Mouse (Mus musculus) kidney, adult 2 months (tissue): Measurements from ENCODE around the gene Slc7a11. TPM values are rescaled to one million over a fixed set of nuclear protein-coding genes. Genes with fewer than 3 reads are reported as not detected.

Experiments
- DNase-seq: peaks from one replicate; pipeline ENCODE4 v3.0.0; 2021
- H3K27ac ChIP-seq: fragments of 200-500 bp; 2 replicates; pipeline ENCODE4 v1.5.1; 2012; ENCODE audit warnings: low read depth, low read length, control low read depth, inconsistent platforms; ENCODE audit not compliant: insufficient read depth
- H3K27me3 ChIP-seq: fragments of 200-500 bp; replicated peaks from 2 replicates; pipeline ENCODE4 v1.6.1; 2012; ENCODE audit warnings: mild to moderate bottlenecking, moderate library complexity, low read length, inconsistent platforms; ENCODE audit not compliant: control insufficient read depth, insufficient read depth
- H3K36me3 ChIP-seq: fragments of 200-500 bp; 2 replicates; pipeline ENCODE4 v1.6.1; 2012; ENCODE audit warnings: mild to moderate bottlenecking, moderate library complexity, low read length, inconsistent platforms; ENCODE audit not compliant: control insufficient read depth, insufficient read depth
- H3K4me1 ChIP-seq: fragments of 200-500 bp; 2 replicates; pipeline ENCODE4 v1.6.1; 2011; ENCODE audit warnings: low read length; ENCODE audit not compliant: control insufficient read depth, insufficient read depth
- H3K4me3 ChIP-seq: fragments of 200-500 bp; 2 replicates; pipeline ENCODE4 v1.5.1; 2011; ENCODE audit warnings: mild to moderate bottlenecking, low read depth, low read length, control low read depth; ENCODE audit not compliant: insufficient read depth
- CTCF ChIP-seq: fragments of 200-500 bp; conservative IDR thresholded peaks from 2 replicates; pipeline ENCODE4 v1.5.1; 2011; ENCODE audit warnings: low read depth, mild to moderate bottlenecking, control low read depth, low read length, moderate library complexity, mixed read lengths; ENCODE audit not compliant: insufficient read depth, insufficient read length
- POLR2A ChIP-seq: fragments of 200-500 bp; IDR thresholded peaks from one replicate; pipeline ENCODE4 v1.6.1; 2011; ENCODE audit warnings: low read depth, low read length, control low read depth
- WGBS: fragments of 180-500 bp; shearing (Covaris S2); methylation state at CpG from one replicate; pipeline ENCODE4 v1.1.7; 2018; 5-methylcytosine and 5-hydroxymethylcytosine counted together
- polyA plus RNA-seq: library from polyadenylated mRNA; depleted of rRNA; stranded (reverse); fragments of >200 nt; gene quantifications from 2 replicates; pipeline ENCODE4 v1.2.3, GENCODE M21; 2012

Slc7a11 gene
- polyA plus RNA-seq, 1 experiment: 0.23 TPM

DNA sequence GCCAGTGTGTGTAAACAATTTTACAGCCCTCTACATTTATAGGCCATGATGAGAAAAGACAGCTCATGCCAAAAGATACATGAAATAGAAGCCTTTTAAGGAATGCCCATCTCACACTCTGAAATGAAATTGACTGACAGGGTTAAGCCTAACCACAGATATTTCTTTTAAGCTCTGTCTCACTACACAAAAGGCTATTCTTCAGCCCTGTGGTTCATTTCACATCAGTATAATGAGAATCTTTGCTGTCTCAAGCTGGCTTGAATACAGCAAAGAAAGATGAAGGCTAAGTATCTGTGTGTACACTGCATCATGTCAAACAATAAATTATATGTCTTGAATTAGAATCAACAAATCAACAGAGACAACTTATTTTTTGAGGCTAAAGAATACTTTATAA lies 549.5 kb downstream of the Slc7a11 start:
- H3K4me1 ChIP-seq: no peaks in the 10 kb centered on the region
- TF ChIP-seq POLR2A (no peak), CTCF (no peak)
- no peak overlapping the region for H3K4me3 ChIP-seq
- no peak overlapping the region for H3K27ac ChIP-seq
- no peaks in the 10 kb centered on the region for H3K36me3 ChIP-seq
- H3K27me3 ChIP-seq: no peaks in the 10 kb centered on the region
- no peak for DNase-seq

DNA sequence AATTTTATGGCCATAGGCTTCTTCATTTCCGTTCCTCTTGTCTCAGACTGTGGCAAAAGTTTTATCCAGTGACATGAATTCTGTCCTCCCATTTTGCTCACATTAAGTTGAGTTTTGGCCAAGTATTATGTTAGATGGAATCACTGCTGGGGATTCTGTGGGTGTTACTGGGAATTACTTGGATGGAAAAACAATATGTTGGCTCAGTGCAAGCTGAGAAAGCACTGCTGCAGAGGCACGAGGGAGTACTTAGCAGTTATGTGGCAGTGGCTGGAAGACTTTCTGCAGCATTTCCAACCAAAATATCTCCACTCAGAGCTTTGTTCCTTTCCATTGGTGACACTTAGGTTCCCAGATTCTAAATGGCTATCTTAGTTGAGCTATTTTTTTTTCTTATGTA lies 556.1 kb downstream of the Slc7a11 start:
- Histone ChIP-seq H3K4me3 (no peak overlapping the region), H3K36me3 (no peaks in the 10 kb centered on the region), H3K4me1 (no peaks in the 10 kb centered on the region), H3K27ac (no peak overlapping the region), H3K27me3 (no peaks in the 10 kb centered on the region)
- TF ChIP-seq CTCF: no peak
- no peak for TF ChIP-seq POLR2A
- 54% methylated on average over 2 of the region's 2 CpGs for WGBS
- no peak for DNase-seq

DNA sequence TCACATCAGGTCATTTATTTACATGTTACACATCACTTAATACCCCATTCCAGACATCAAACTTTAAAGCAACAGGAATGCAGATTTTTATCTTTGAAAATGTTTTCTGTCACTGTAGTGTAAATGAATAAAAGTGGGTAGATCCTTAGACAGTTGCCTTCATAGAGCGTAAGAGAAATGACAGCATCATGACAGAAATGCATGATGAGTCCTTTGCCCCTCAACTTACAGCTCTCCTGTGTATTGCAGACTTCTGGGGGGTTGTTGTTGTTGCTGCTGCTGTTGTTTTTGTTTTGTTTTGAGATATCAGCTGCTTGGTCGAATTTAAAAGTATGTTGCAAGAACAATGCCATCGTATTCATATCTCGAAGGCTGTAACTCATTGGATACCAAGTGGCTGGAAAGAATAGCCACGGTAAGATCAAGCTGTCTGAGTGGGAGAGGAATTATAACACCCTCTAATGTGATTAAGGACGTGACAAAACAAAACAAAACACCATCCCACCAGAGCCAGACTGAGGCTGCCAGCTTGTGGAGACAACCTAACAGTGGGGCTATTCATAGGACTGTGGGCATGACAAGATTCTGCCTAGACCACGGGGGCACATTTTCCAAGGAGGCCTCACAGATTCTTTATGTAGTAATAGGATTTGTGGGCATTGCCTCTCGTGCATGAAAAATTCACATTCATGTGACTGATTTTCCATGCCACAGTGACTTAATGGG lies 557.0 kb downstream of the Slc7a11 start:
- no peak for TF ChIP-seq CTCF
- no peak for TF ChIP-seq POLR2A
- no peak overlapping the region for H3K4me3 ChIP-seq
- H3K27me3 ChIP-seq: no peaks in the 10 kb centered on the region
- DNase-seq: no peak
- H3K27ac ChIP-seq: no peak overlapping the region
- WGBS: 52% methylated on average over 8 of the region's 8 CpGs
- no peaks in the 10 kb centered on the region for H3K4me1 ChIP-seq
- no peaks in the 10 kb centered on the region for H3K36me3 ChIP-seq

DNA sequence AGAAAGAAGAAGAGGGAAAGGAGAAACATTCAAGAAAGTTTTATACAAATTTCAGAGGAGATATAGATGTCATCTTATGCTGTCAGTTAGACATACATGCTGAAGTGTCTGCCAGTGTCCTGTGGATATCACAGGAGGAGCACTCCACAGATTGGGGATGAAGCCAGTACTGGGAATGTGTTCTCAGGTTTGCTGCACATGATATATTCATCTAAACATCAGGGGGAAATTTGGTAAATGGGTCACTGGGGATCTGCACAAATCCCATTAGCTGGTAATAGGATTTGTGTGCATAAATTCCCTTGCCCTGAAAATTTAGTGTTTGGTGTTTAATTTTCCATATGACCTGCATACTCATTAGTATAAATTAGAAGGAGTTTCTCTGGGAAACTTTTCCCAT lies 562.9 kb downstream of the Slc7a11 start:
- H3K4me1 ChIP-seq: no peaks in the 10 kb centered on the region
- no peak overlapping the region for H3K27ac ChIP-seq
- no peaks in the 10 kb centered on the region for H3K36me3 ChIP-seq
- no peak for TF ChIP-seq POLR2A
- TF ChIP-seq CTCF: no peak
- H3K4me3 ChIP-seq: no peak overlapping the region
- no peaks in the 10 kb centered on the region for H3K27me3 ChIP-seq
- no peak for DNase-seq

DNA sequence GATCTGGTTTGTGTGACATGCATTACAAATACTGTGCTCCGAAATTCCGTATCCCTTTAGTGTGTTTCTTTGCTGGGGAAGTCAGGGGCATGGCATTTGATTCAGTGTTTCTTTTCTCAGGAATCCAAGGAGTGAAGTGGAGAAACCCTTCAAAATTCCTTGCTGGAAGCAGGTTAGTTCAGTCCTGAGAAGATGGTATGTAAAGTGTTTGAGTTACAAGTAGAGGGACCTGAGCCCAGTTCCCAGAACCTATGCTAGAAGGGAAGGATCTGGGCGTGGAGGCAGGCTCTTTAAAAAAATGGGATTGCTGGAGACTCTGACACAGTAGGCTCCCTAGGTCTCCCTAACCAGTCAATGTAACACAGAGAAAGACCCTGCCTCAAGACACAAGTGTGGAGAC lies 572.6 kb downstream of the Slc7a11 start:
- Histone ChIP-seq H3K27me3 (no peaks in the 10 kb centered on the region), H3K36me3 (no peaks in the 10 kb centered on the region), H3K4me1 (no peaks in the 10 kb centered on the region), H3K4me3 (no peak overlapping the region), H3K27ac (no peak overlapping the region)
- no peak for TF ChIP-seq POLR2A
- no peak for TF ChIP-seq CTCF
- WGBS: 80% methylated on average over 3 of the region's 3 CpGs
- no peak for DNase-seq

DNA sequence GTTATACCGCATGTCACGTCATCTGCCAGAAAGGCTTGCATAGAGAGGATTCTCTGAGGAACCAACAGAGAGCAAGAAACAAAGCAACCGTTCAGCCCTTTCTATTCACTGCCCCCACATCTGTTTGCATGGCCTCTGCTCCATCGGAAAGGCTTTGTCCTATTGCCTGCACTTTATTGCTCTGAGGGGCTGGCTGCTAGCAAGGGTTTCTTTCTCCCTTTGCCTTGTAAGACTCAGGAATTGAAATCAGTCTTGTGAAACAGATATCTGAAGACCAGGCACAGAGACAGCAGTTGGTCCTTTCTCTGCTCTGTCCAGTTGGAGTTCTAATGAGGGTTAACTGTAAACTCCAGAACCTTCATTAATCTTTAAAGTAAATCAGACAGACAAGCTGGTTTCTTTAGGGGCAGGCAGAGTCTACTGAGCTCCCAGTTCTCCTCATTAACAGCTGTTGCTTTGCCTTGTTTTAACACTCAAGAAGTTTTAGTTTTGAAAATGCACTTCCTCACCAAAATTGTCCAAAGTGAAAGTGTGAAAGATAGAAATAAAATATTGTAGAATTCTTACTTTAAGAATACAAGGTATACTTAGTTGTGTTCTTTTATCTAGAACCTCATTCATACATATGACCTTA lies 575.3 kb downstream of the Slc7a11 start:
- Histone ChIP-seq H3K27me3 (no peaks in the 10 kb centered on the region), H3K4me3 (no peak overlapping the region), H3K36me3 (no peaks in the 10 kb centered on the region), H3K27ac (no peak overlapping the region), H3K4me1 (no peaks in the 10 kb centered on the region)
- WGBS: 33% methylated on average over 4 of the region's 4 CpGs
- no peak for DNase-seq
- TF ChIP-seq CTCF: no peak
- TF ChIP-seq POLR2A: no peak

DNA sequence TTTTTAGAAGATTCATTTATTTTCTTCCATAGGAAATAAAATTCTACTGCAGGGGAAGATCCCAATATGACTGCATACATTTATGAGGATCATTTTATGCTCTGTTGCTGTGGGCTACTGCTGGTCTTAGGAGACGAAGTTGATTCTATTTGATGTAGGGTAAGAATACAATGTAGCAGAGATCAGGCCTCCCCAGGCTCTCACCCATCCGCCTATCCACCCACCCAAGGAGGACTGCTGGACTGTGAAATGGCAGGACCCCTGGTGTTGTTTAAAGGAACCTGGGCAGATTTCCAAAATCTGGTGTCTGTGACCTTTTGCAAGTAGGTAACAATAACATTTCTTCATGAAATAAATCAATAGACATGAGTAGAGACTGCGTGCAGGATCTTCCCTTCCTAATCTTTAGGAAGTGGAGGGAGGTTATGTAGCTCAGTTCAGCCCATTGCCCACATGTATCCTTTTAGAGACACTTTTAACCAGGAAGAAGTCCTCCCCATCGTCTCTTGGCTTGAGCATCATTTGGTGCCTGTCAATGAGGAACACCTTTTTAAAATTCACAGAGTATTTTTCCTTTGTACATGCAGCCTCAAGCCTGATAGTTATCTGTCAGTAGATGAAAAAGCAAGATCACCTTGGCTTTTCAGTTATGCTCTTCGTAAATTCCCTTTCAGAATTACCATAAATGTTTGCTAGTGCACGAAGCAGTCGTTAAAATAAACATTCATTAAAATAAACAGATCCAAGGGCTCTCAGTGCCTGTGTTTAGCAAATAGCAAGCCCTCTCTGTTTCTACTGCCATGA lies 576.1 kb downstream of the Slc7a11 start:
- H3K27me3 ChIP-seq: no peaks in the 10 kb centered on the region
- DNase-seq: no peak
- TF ChIP-seq CTCF: no peak
- TF ChIP-seq POLR2A: no peak
- no peaks in the 10 kb centered on the region for H3K4me1 ChIP-seq
- 31% methylated on average over 7 of the region's 7 CpGs for WGBS
- no peak overlapping the region for H3K27ac ChIP-seq
- no peak overlapping the region for H3K4me3 ChIP-seq
- no peaks in the 10 kb centered on the region for H3K36me3 ChIP-seq
